Mouse (Mus musculus): ENCODE measurements around the gene Plekha8. TPM values are rescaled to one million over a fixed set of nuclear protein-coding genes. Genes with fewer than 3 reads are reported as not detected.

Plekha8 gene
- total RNA-seq, 1 experiment = 19.1 TPM

DNA sequence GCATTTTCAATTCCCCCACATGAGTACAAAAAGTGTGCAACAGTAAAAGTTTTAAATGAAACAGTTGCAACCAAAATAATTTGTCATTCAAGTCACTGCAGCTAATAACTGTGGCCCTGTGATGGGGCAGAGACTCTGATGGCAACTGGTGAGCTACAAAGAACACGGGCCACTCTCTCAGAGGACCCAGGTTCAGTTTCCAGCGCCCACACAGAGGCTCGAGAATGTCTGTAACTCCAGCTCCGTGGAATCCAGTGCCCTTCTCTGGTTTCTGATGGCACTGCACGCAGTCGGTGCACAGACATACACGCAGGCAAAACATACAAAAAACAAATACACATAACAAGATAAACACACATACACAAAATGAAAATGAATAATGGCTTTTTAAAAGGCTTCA is 37.2 kb upstream of the Plekha8 start:
- Histone ChIP-seq H3K4me3 (ENCODE audit: insufficient read depth in 1 of 2, low read depth in 1 of 2, low read length in 2 of 2, poor library complexity in 1 of 2, severe bottlenecking in 1 of 2) (no peak overlapping the region), H3K27ac (ENCODE audit: insufficient read depth, low read depth, low read length, poor library complexity, severe bottlenecking) (no peak overlapping the region), H3K9me3 (ENCODE audit: control insufficient read depth, insufficient read depth, low read depth, low read length) (no peaks in the 10 kb centered on the region), H3K9ac (ENCODE audit: insufficient read depth, low read depth, low read length, poor library complexity, severe bottlenecking) (no peak overlapping the region), H3K36me3 (ENCODE audit: control insufficient read depth, insufficient read depth, low read length, poor library complexity, severe bottlenecking) (0 out of 2 replicates have a peak, but pooled peaks cover 2% of the 10 kb centered on the region), H3K4me1 (ENCODE audit: control insufficient read depth in 2 of 2, insufficient read depth in 2 of 2, low read length in 2 of 2, poor library complexity in 1 of 2) (0 out of 4 replicates have a peak, but pooled peaks cover 0 to 2% of the 10 kb centered on the region in 2 experiments)
- TF ChIP-seq ZC3H11A (IDR thresholded peaks at IDR 0.05; ENCODE audit: borderline replicate concordance, low read depth, low read length) (no peak), MAFK (IDR thresholded peaks at IDR 0.05; ENCODE audit: insufficient read depth, low read depth, low read length) (no peak), HCFC1 (IDR thresholded peaks at IDR 0.05; ENCODE audit: borderline replicate concordance, insufficient read depth, low read length) (no peak), ZNF384 (IDR thresholded peaks at IDR 0.05; ENCODE audit: low read depth, low read length) (no peak), CHD2 (IDR thresholded peaks at IDR 0.05; ENCODE audit: low read depth, low read length) (no peak)
- no peak for DNase-seq (ENCODE audit: low read depth, low spot score)
- in situ Hi-C loops (cut with MboI; ENCODE audit: low sequenced_read_pairs in 2 of 2, unreplicated experiment in 2 of 2) = no loop called here

DNA sequence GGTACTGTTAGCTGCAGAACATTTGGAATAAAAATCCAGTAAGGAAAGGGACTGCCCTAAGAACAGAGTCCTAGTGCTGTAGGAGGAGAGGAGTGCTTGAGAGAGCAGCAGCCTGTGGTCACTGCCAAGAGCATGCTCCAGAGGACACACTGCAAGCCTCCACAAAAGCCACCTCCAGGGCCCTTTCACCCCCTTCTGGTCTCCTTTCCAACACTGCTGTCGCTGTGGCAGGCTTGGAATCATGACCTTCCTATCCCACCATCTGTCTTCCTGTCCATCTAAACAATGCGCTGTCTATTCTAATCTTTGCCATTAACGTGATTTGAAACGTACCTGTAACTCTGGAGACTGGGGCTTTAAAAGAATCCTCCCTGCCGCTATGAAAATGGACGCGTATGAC is 36.4 kb upstream of the Plekha8 start:
- no peak for DNase-seq (ENCODE audit: low read depth, low spot score)
- in situ Hi-C loops (cut with MboI; ENCODE audit: low sequenced_read_pairs in 2 of 2, unreplicated experiment in 2 of 2) = no loop called here
- Histone ChIP-seq H3K4me3 (ENCODE audit: insufficient read depth in 1 of 2, low read depth in 1 of 2, low read length in 2 of 2, poor library complexity in 1 of 2, severe bottlenecking in 1 of 2) (no peak overlapping the region), H3K9ac (ENCODE audit: insufficient read depth, low read depth, low read length, poor library complexity, severe bottlenecking) (no peak overlapping the region), H3K27ac (ENCODE audit: insufficient read depth, low read depth, low read length, poor library complexity, severe bottlenecking) (no peak overlapping the region), H3K36me3 (ENCODE audit: control insufficient read depth, insufficient read depth, low read length, poor library complexity, severe bottlenecking) (0 out of 2 replicates have a peak, but pooled peaks cover 2% of the 10 kb centered on the region), H3K9me3 (ENCODE audit: control insufficient read depth, insufficient read depth, low read depth, low read length) (no peaks in the 10 kb centered on the region), H3K4me1 (ENCODE audit: control insufficient read depth in 2 of 2, insufficient read depth in 2 of 2, low read length in 2 of 2, poor library complexity in 1 of 2) (0 out of 4 replicates have a peak, but pooled peaks cover 0 to 2% of the 10 kb centered on the region in 2 experiments)
- TF ChIP-seq ZNF384 (IDR thresholded peaks at IDR 0.05; ENCODE audit: low read depth, low read length) (no peak), MAFK (IDR thresholded peaks at IDR 0.05; ENCODE audit: insufficient read depth, low read depth, low read length) (no peak), HCFC1 (IDR thresholded peaks at IDR 0.05; ENCODE audit: borderline replicate concordance, insufficient read depth, low read length) (no peak), CHD2 (IDR thresholded peaks at IDR 0.05; ENCODE audit: low read depth, low read length) (no peak), ZC3H11A (IDR thresholded peaks at IDR 0.05; ENCODE audit: borderline replicate concordance, low read depth, low read length) (no peak)

DNA sequence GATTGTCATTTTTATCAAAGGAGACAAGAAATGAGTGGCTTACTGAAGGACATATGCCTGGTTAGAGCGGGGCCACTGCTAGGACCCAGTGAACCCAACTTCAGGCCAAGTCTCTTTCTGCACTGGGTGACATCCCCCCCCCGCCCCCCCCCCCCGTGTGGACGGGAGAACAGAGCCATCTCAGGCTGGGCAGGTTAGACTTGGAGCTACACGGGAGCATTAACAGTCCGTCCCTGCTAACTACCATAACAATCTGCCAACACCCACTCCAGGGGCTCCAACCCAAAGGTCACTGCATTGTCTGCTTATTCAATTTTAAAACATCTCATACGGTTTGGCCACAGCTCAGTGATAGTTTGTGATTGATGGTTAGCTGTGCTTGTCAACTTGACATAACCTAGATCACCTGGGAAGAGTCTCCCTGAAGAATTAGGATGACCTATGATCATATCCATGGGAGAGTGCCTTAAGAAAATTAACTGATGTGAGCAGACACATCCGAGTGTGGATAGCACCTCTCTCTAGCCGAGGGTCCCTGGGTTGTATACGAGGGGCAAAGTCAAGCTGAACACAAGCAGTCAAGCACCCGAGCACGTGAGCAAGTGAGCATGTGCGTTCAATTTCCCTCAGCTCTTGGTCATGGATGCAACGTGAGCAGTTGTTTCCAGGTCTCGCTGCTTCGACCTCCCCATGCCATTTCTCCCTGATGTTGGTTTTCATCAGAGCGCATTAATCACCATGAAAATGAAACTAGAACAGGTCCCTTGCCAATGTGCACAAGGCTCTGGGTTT is 32.7 kb upstream of the Plekha8 start:
- Histone ChIP-seq H3K4me1 (ENCODE audit: control insufficient read depth in 2 of 2, insufficient read depth in 2 of 2, low read length in 2 of 2, poor library complexity in 1 of 2) (0 out of 4 replicates have a peak, but pooled peaks cover 0 to 4% of the 10 kb centered on the region in 2 experiments), H3K9ac (ENCODE audit: insufficient read depth, low read depth, low read length, poor library complexity, severe bottlenecking) (no peak overlapping the region)

DNA sequence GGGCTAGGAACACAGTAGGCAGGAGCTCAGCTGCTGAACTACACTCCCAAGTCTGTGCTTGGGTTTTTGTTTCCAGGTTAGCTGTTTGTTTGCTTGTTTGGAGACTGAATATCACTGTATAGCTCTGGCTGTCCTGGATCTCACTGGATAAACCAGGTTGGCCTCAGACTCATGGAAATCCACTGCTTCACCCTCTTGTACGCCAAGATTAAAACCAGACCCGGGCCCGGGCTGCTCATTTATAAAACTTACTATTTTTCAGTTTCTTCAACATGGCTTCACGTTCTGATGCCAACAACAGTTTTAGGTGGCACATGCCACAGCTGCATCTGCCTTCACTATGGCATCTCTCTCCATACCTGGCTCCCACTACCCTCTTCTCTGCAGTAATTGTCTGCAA is 31.4 kb upstream of the Plekha8 start:
- Histone ChIP-seq H3K4me1 (ENCODE audit: control insufficient read depth in 2 of 2, insufficient read depth in 2 of 2, low read length in 2 of 2, poor library complexity in 1 of 2) (0 out of 4 replicates have a peak, but pooled peaks cover 0 to 4% of the 10 kb centered on the region in 2 experiments), H3K9me3 (ENCODE audit: control insufficient read depth, insufficient read depth, low read depth, low read length) (no peaks in the 10 kb centered on the region), H3K4me3 (ENCODE audit: insufficient read depth in 1 of 2, low read depth in 1 of 2, low read length in 2 of 2, poor library complexity in 1 of 2, severe bottlenecking in 1 of 2) (no peak overlapping the region), H3K27ac (ENCODE audit: insufficient read depth, low read depth, low read length, poor library complexity, severe bottlenecking) (no peak overlapping the region), H3K36me3 (ENCODE audit: control insufficient read depth, insufficient read depth, low read length, poor library complexity, severe bottlenecking) (no peaks in the 10 kb centered on the region), H3K9ac (ENCODE audit: insufficient read depth, low read depth, low read length, poor library complexity, severe bottlenecking) (no peak overlapping the region)
- no peak for DNase-seq (ENCODE audit: low read depth, low spot score)
- no peak for TF ChIP-seq HCFC1 (IDR thresholded peaks at IDR 0.05; ENCODE audit: borderline replicate concordance, insufficient read depth, low read length)
- TF ChIP-seq ZNF384 (IDR thresholded peaks at IDR 0.05; ENCODE audit: low read depth, low read length) = no peak
- no peak for TF ChIP-seq CHD2 (IDR thresholded peaks at IDR 0.05; ENCODE audit: low read depth, low read length)
- no peak for TF ChIP-seq ZC3H11A (IDR thresholded peaks at IDR 0.05; ENCODE audit: borderline replicate concordance, low read depth, low read length)
- no peak for TF ChIP-seq MAFK (IDR thresholded peaks at IDR 0.05; ENCODE audit: insufficient read depth, low read depth, low read length)
- in situ Hi-C loops (cut with MboI; ENCODE audit: low sequenced_read_pairs in 2 of 2, unreplicated experiment in 2 of 2) = no loop called here

More for the DNA sequence above, 32.7 kb upstream of the Plekha8 start:
- no peak overlapping the region for H3K27ac ChIP-seq (ENCODE audit: insufficient read depth, low read depth, low read length, poor library complexity, severe bottlenecking)
- no peak overlapping the region for H3K4me3 ChIP-seq (ENCODE audit: insufficient read depth in 1 of 2, low read depth in 1 of 2, low read length in 2 of 2, poor library complexity in 1 of 2, severe bottlenecking in 1 of 2)
- no peak for DNase-seq (ENCODE audit: low read depth, low spot score)
- in situ Hi-C loops (cut with MboI; ENCODE audit: low sequenced_read_pairs in 2 of 2, unreplicated experiment in 2 of 2) = no loop called here
- TF ChIP-seq ZC3H11A (IDR thresholded peaks at IDR 0.05; ENCODE audit: borderline replicate concordance, low read depth, low read length) (no peak), HCFC1 (IDR thresholded peaks at IDR 0.05; ENCODE audit: borderline replicate concordance, insufficient read depth, low read length) (no peak), ZNF384 (IDR thresholded peaks at IDR 0.05; ENCODE audit: low read depth, low read length) (no peak), CHD2 (IDR thresholded peaks at IDR 0.05; ENCODE audit: low read depth, low read length) (no peak), MAFK (IDR thresholded peaks at IDR 0.05; ENCODE audit: insufficient read depth, low read depth, low read length) (no peak)
- no peaks in the 10 kb centered on the region for H3K36me3 ChIP-seq (ENCODE audit: control insufficient read depth, insufficient read depth, low read length, poor library complexity, severe bottlenecking)
- no peaks in the 10 kb centered on the region for H3K9me3 ChIP-seq (ENCODE audit: control insufficient read depth, insufficient read depth, low read depth, low read length)
